In the genomic region with DNA sequence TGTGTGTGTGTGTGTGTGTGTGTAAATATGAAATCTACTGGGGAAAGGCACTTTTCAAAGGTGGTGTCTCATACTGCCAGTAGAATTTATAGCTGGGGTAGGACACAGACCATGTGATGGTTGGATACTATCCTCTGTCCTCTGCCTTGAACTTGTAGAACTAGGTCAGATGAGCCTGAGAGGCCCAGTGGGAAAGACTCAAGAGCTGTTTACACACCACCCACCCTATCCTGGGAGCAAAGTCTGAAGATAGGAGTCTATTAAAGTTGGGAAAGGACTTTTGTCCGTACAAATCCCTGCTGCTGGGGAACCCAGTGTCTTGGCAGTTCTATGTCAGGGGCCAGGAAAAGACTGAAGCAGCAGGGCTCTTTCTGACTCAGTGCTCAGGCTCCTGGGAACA, we compare ENCODE assay signal across 20 mouse cellular contexts. TPM values are rescaled to one million over a fixed set of nuclear protein-coding genes. Genes with fewer than 3 reads are reported as not detected.
DNase-seq lines count a peak whose midpoint lies in the region; ATAC-seq and TF ChIP-seq lines count a peak whose summit lies in the region.
"Had no signal": no experiment of that assay in that cellular context is flagged by ENCODE, and none has a peak within 500 bp of the region (broad histone marks: within the 10 kb centered on the region; RNA-seq: fewer than 3 reads in every experiment).

No protein-coding gene starts in this region.

- H3K4me2 ChIP-seq in hindbrain, embryonic 13.5 days = no peak overlapping the region
- no peak overlapping the region for H3K4me2 ChIP-seq in hindbrain, embryonic 16.5 days (ENCODE audit: low read length)
- H3K4me2 ChIP-seq in intestine, embryonic 14.5 days (ENCODE audit: low read length) = no peak overlapping the region
- no peak overlapping the region for H3K4me2 ChIP-seq in intestine, postnatal 0 days (replicated peaks; ENCODE audit: low read depth)
- H3K4me2 ChIP-seq in stomach, postnatal 0 days (replicated peaks; ENCODE audit: low read depth) = no peak overlapping the region
- no peak overlapping the region for H3K4me2 ChIP-seq in forebrain, embryonic 15.5 days (replicated peaks)
- H3K4me2 ChIP-seq: embryonic facial prominence, embryonic 12.5 days; heart, embryonic 12.5 days had no signal

- no peaks in the 10 kb centered on the region for H3K27me3 ChIP-seq in hindbrain, embryonic 13.5 days
- H3K27me3 ChIP-seq in hindbrain, embryonic 16.5 days (replicated peaks; ENCODE audit: control insufficient read depth, insufficient read depth, low read length) = no peaks in the 10 kb centered on the region
- no peaks in the 10 kb centered on the region for H3K27me3 ChIP-seq in intestine, embryonic 14.5 days (replicated peaks; ENCODE audit: control insufficient read depth, insufficient read depth, low read length)
- H3K27me3 ChIP-seq in intestine, postnatal 0 days (replicated peaks; ENCODE audit: control insufficient read depth, insufficient read depth, low read length) = no peaks in the 10 kb centered on the region
- H3K27me3 ChIP-seq in stomach, postnatal 0 days (ENCODE audit: control insufficient read depth, insufficient read depth, low read length) = no peaks in the 10 kb centered on the region
- no peaks in the 10 kb centered on the region for H3K27me3 ChIP-seq in forebrain, embryonic 15.5 days
- H3K27me3 ChIP-seq: CH12.LX; embryonic facial prominence, embryonic 12.5 days; heart, embryonic 12.5 days; Patski had no signal

- H3K36me3 ChIP-seq in hindbrain, embryonic 13.5 days = no peaks in the 10 kb centered on the region
- no peaks in the 10 kb centered on the region for H3K36me3 ChIP-seq in hindbrain, embryonic 16.5 days (ENCODE audit: control insufficient read depth, insufficient read depth, low read length)
- H3K36me3 ChIP-seq in intestine, embryonic 14.5 days (ENCODE audit: control insufficient read depth, insufficient read depth, low read length) = no peaks in the 10 kb centered on the region
- no peaks in the 10 kb centered on the region for H3K36me3 ChIP-seq in intestine, postnatal 0 days (ENCODE audit: control insufficient read depth, insufficient read depth)
- no peaks in the 10 kb centered on the region for H3K36me3 ChIP-seq in stomach, postnatal 0 days (ENCODE audit: control insufficient read depth, insufficient read depth, low read length)
- H3K36me3 ChIP-seq in forebrain, embryonic 15.5 days = no peaks in the 10 kb centered on the region
- H3K36me3 ChIP-seq: embryonic facial prominence, embryonic 12.5 days; heart, embryonic 12.5 days had no signal

- no peak overlapping the region for H3K4me3 ChIP-seq in hindbrain, embryonic 13.5 days
- H3K4me3 ChIP-seq in hindbrain, embryonic 16.5 days (ENCODE audit: low read length) = no peak overlapping the region
- no peak overlapping the region for H3K4me3 ChIP-seq in intestine, embryonic 14.5 days (ENCODE audit: low read depth, low read length)
- no peak overlapping the region for H3K4me3 ChIP-seq in intestine, postnatal 0 days (ENCODE audit: low read depth, low read length)
- H3K4me3 ChIP-seq in stomach, postnatal 0 days (ENCODE audit: low read depth, low read length) = no peak overlapping the region
- no peak overlapping the region for H3K4me3 ChIP-seq in forebrain, embryonic 15.5 days
- H3K4me3 ChIP-seq: embryonic facial prominence, embryonic 12.5 days; heart, embryonic 12.5 days had no signal

- H3K27ac ChIP-seq in hindbrain, embryonic 13.5 days = 0 out of 2 replicates have a peak overlapping the region, but pooled peaks have one; percentile 1
- no peak overlapping the region for H3K27ac ChIP-seq in hindbrain, embryonic 16.5 days (ENCODE audit: low read depth, low read length)
- no peak overlapping the region for H3K27ac ChIP-seq in intestine, embryonic 14.5 days (ENCODE audit: low read depth)
- H3K27ac ChIP-seq in intestine, postnatal 0 days (ENCODE audit: low read depth, low read length) = peak overlapping the region; percentile 82
- no peak overlapping the region for H3K27ac ChIP-seq in stomach, postnatal 0 days (replicated peaks)
- no peak overlapping the region for H3K27ac ChIP-seq in forebrain, embryonic 15.5 days (replicated peaks)
- H3K27ac ChIP-seq: embryonic facial prominence, embryonic 12.5 days had no signal

- no peak for TF ChIP-seq CTCF in intestine, postnatal 0 days (IDR thresholded peaks at IDR 0.05; ENCODE audit: low read depth)
- TF ChIP-seq CTCF in stomach, postnatal 0 days (IDR thresholded peaks at IDR 0.05; ENCODE audit: low read depth) = no peak

- DNase-seq in intestine, embryonic 14.5 days (ENCODE audit: low spot score) = no peak
- DNase-seq in stomach, postnatal 0 days (ENCODE audit: low spot score) = no peak
- no peak for DNase-seq in lung, postnatal 10 days
- DNase-seq: adrenal gland, postnatal 14 days; cerebellum, adult 11-12 months; cerebellum, adult 9-10 months; cerebellum, postnatal 25 days; gastrocnemius, postnatal 14 days; heart, postnatal 36 days had no signal

- no peak for ATAC-seq in hindbrain, embryonic 13.5 days (ENCODE audit: low FRiP score)
- ATAC-seq in hindbrain, embryonic 16.5 days = no peak
- ATAC-seq in intestine, embryonic 14.5 days (replicated peaks; ENCODE audit: low FRiP score, low TSS enrichment, low read depth) = peak; percentile 80
- peak; percentile 97 for ATAC-seq in intestine, postnatal 0 days
- ATAC-seq in stomach, postnatal 0 days (ENCODE audit: low FRiP score, low TSS enrichment) = peak; percentile 59
- ATAC-seq in forebrain, embryonic 15.5 days (replicated peaks) = no peak
- ATAC-seq: activated CD4-positive, CD25-positive, alpha-beta regulatory T cell, adult 4 months; forebrain, embryonic 16.5 days; Patski had no signal

- no peaks in the 10 kb centered on the region for H3K9me3 ChIP-seq in hindbrain, embryonic 13.5 days
- no peaks in the 10 kb centered on the region for H3K9me3 ChIP-seq in hindbrain, embryonic 16.5 days (ENCODE audit: control insufficient read depth, low read length)
- no peaks in the 10 kb centered on the region for H3K9me3 ChIP-seq in intestine, embryonic 14.5 days (ENCODE audit: control insufficient read depth, low read length)
- no peaks in the 10 kb centered on the region for H3K9me3 ChIP-seq in intestine, postnatal 0 days (ENCODE audit: control insufficient read depth)
- H3K9me3 ChIP-seq in stomach, postnatal 0 days (ENCODE audit: control insufficient read depth, low read length) = no peaks in the 10 kb centered on the region
- H3K9me3 ChIP-seq in forebrain, embryonic 15.5 days = no peaks in the 10 kb centered on the region
- H3K9me3 ChIP-seq: embryonic facial prominence, embryonic 12.5 days; heart, embryonic 12.5 days had no signal

- H3K9ac ChIP-seq in hindbrain, embryonic 13.5 days = no peak overlapping the region
- H3K9ac ChIP-seq in hindbrain, embryonic 16.5 days (ENCODE audit: low read depth, low read length) = no peak overlapping the region
- no peak overlapping the region for H3K9ac ChIP-seq in intestine, embryonic 14.5 days (ENCODE audit: low read length)
- no peak overlapping the region for H3K9ac ChIP-seq in intestine, postnatal 0 days (ENCODE audit: low read depth, low read length)
- H3K9ac ChIP-seq in stomach, postnatal 0 days (ENCODE audit: low read length) = no peak overlapping the region
- no peak overlapping the region for H3K9ac ChIP-seq in forebrain, embryonic 15.5 days (replicated peaks)
- H3K9ac ChIP-seq: embryonic facial prominence, embryonic 12.5 days; heart, embryonic 12.5 days had no signal

- 68% methylated on average over 1 of the region's 1 CpGs for WGBS in hindbrain, embryonic 13.5 days
- WGBS in hindbrain, embryonic 16.5 days = 67% methylated on average over 1 of the region's 1 CpGs
- WGBS in intestine, embryonic 14.5 days = 72% methylated on average over 1 of the region's 1 CpGs
- 14% methylated on average over 1 of the region's 1 CpGs for WGBS in intestine, postnatal 0 days
- 55% methylated on average over 1 of the region's 1 CpGs for WGBS in stomach, postnatal 0 days
- 41% methylated on average over 1 of the region's 1 CpGs for WGBS in forebrain, embryonic 15.5 days

- TF ChIP-seq EP300 in stomach, postnatal 0 days (optimal IDR thresholded peaks at IDR 0.05) = no peak

- peaks cover 10% of the 10 kb centered on the region for H3K4me1 ChIP-seq in hindbrain, embryonic 13.5 days (replicated peaks)
- peaks cover 3% of the 10 kb centered on the region; the same call in 1 of the 2 replicates for H3K4me1 ChIP-seq in hindbrain, embryonic 16.5 days (ENCODE audit: control insufficient read depth, insufficient read depth, low read depth, low read length)
- no peaks in the 10 kb centered on the region for H3K4me1 ChIP-seq in intestine, embryonic 14.5 days (replicated peaks; ENCODE audit: control insufficient read depth, insufficient read depth, low read length)
- H3K4me1 ChIP-seq in intestine, postnatal 0 days (replicated peaks; ENCODE audit: control insufficient read depth, insufficient read depth, low read length) = peaks cover 2% of the 10 kb centered on the region; the same call in 1 of the 2 replicates
- no peaks in the 10 kb centered on the region for H3K4me1 ChIP-seq in stomach, postnatal 0 days (replicated peaks; ENCODE audit: control insufficient read depth, insufficient read depth)
- H3K4me1 ChIP-seq in forebrain, embryonic 15.5 days = no peaks in the 10 kb centered on the region
- H3K4me1 ChIP-seq: heart, embryonic 12.5 days had no signal

RNA-seq across cellular contexts. Expression of gene Myo3b, which starts 3.6 kb away (rescaled TPM):
- polyA plus RNA-seq in hindbrain, embryonic 13.5 days (2015; fragmentation: Nextera tagmentation; extraction: Ambion mirVana) = 0.12 and 0.39 TPM in 2 replicates
- polyA plus RNA-seq in hindbrain, embryonic 16.5 days (2015; fragmentation: Nextera tagmentation; extraction: Ambion mirVana) = 0.17 and 0.39 TPM in 2 replicates
- 0.07 and 0.30 TPM in 2 replicates for polyA plus RNA-seq in intestine, embryonic 14.5 days (2014; fragmentation: Nextera tagmentation; extraction: Ambion mirVana)
- polyA plus RNA-seq in intestine, postnatal 0 days (2015; fragmentation: Nextera tagmentation; extraction: Ambion mirVana) = not detected in 2 replicates
- polyA plus RNA-seq in stomach, postnatal 0 days (2015; fragmentation: Nextera tagmentation; extraction: Ambion mirVana) = 0.21 and 0.42 TPM in 2 replicates
- 0.22 and 0.24 TPM in 2 replicates for polyA plus RNA-seq in forebrain, embryonic 15.5 days (2015; fragmentation: Nextera tagmentation; extraction: Ambion mirVana)
- polyA plus RNA-seq: forebrain, embryonic 11.5 days had no signal

Comparison
In these comparisons a context has a peak if more than half of its experiments do, and no peak if none do; other contexts are left out.
1. H3K27ac ChIP-seq: peak in hindbrain, embryonic 13.5 days (single experiment) and intestine, postnatal 0 days (single experiment); none in hindbrain, embryonic 16.5 days (single experiment), intestine, embryonic 14.5 days (single experiment), stomach, postnatal 0 days (single experiment) and forebrain, embryonic 15.5 days (single experiment).
2. ATAC-seq: peak in intestine, embryonic 14.5 days (single experiment), intestine, postnatal 0 days (single experiment) and stomach, postnatal 0 days (single experiment); none in hindbrain, embryonic 13.5 days (single experiment), hindbrain, embryonic 16.5 days (single experiment) and forebrain, embryonic 15.5 days (single experiment).